Mouse (Mus musculus) lung, postnatal 14 days (tissue): ENCODE results near the gene Atf7ip.
A peak's percentile ranks its signal among the peaks of the same experiment; 100 is the strongest.
"Not testable (repeated sequence)": the region's sequence is repeated elsewhere in the genome, so short reads cannot be mapped to it uniquely, and the experiment has no call there.

Experiments
- DNase-seq: peaks from one replicate; pipeline ENCODE4 v3.0.0; 2021

The Atf7ip gene

DNA sequence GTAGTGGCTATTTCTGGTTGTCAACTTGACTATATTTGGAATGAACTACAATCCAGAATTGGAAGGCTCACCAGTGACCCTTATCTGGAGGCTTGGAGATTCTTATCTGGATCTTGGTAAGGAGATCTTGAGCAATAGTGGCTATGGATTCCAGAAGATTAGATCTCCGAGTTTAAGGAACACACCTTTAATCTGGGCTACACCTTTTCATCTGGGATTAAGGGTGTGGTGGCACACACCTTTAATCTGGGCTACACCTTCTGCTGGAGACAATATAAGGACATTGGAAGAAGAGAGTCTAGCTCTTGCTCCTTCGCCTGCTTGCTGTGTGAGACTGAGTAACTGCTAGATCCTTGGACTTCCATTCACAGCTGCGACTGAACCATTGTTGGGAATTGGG lies at the start of gene Atf7ip:
Atf7ip (plus strand) TSS at position 301 of the 400 bp plus-strand sequence.
- DNase-seq = not testable (repeated sequence)

- DNase-seq = no peak
Observed at GRCm38 (mm10) chr6:136456302-136456701, 49.7 kb upstream of the Atf7ip start.

- no peak for DNase-seq
Observed at GRCm38 (mm10) chr6:136459156-136459555, 46.8 kb upstream of the Atf7ip start.

- DNase-seq = peak; percentile 21
Observed at GRCm38 (mm10) chr6:136463491-136463890, 42.5 kb upstream of the Atf7ip start.

- DNase-seq = peak; percentile 54
Observed at GRCm38 (mm10) chr6:136464121-136464621, 41.8 kb upstream of the Atf7ip start.

GRCm38 (mm10) chr6:136465021-136465420 lies 40.9 kb upstream of the Atf7ip start:
- DNase-seq = peak; percentile 22

DNA sequence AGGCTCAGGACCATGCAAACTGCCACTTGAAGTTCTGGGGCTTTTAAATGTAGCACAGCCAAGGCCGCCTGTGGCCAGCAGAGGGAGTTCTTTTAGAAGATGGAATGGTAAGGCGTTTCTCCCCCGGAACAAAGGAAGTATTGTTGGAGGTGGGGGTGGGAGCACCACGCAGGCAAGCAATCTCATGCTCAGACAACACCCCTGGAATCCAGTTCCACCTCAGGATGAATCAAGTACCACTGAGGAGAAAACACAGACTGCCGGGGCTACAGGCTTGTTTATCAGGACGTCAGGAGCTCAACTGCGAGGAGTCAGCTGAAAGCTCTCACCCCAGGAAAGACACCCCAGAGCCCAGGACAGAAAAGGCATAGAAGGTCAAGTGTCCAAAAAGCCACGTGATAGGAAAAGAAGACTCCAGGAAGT lies 40.0 kb upstream of the Atf7ip start:
- peak; percentile 84 for DNase-seq

- peak; percentile 94 for DNase-seq
Observed at GRCm38 (mm10) chr6:136466956-136467750, 38.8 kb upstream of the Atf7ip start.

DNA sequence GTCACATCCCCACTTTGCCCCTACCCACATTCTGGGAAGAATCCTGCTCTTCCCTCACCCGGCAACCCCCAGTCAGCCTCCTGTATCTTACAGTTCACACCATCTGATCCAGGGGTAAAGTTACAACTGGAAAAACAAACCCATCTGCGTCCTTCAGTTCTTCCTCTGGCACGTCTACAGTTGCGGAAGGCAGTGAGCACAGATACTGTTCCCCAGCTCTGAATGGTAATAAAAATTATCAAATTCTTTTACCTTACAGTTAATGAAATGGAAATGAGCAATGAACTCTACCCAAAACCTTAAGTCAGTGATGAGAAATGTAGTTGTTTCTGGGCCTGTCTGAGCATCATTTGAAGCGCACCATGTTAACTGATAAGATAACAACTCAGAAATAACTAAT lies 38.1 kb upstream of the Atf7ip start:
- no peak for DNase-seq

- DNase-seq = peak; percentile 90
Observed at GRCm38 (mm10) chr6:136468401-136468912, 37.5 kb upstream of the Atf7ip start.

GRCm38 (mm10) chr6:136468974-136469792 lies 36.8 kb upstream of the Atf7ip start:
- DNase-seq = no peak

GRCm38 (mm10) chr6:136469807-136470206 lies 36.2 kb upstream of the Atf7ip start:
- DNase-seq = no peak

DNA sequence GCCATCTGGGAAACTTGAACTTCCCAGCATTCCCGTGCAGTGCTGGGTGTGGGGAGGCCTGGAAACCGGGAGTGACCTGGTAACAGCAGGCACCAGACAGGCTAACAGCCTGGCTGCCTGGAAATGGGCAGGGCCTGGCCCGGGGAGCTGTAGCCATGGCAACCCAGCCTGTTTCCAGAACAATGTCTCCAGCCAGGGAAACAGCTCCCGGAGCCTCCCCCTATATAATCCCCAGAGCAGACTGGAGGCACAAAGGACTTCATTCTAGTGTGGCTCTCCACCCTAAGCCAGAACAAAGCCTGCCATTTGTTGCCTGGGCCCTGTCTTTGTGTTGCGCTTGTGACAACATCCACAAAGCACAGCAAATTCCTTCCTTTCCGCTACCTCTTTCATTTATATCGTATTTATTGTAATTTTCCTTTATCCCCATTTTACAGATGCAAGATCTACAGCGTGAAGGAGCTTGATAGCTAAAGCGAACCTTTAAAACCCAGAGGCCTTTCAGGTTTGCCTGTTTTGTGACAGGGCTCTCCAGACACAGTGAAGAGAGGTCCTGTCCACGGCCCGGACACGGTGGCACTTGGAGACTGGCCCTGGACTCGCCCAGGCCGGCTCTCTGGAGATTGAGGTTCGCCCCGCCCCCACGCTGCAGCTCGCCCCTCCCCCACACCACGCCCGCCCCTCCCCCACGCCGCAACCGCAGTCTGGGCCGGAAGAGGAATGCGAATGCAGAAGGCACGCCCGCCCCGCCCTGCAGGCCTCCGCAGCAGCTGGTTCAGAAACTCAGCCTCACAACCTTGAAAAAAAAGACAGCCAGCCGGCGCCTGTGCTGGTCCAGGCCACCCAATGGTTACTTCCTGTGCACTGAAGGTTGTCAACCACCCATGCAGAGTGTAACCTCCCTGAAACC lies 35.4 kb upstream of the Atf7ip start:
- peak; percentile 85 for DNase-seq

DNA sequence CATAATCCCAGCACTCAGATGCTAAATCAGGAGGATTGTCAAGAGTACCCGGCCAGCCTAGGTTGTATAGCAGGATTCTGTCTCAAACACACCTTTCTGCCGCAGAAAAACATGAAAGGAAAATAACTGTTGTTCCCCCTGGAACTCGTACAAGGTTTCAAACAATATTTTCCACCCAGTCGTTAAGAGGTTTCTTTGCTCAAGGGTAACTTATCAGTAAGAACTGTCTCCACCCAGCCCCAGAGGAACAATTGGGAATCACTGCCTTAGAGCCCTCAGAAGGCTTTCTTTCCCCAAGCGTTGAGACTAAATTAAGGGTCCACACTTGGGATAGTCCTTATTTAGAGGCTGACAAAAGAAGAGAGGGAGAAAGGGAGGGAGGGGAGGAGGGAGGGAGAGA lies 34.4 kb upstream of the Atf7ip start:
- DNase-seq = no peak

- no peak for DNase-seq
Observed at GRCm38 (mm10) chr6:136472779-136473178, 33.2 kb upstream of the Atf7ip start.

- DNase-seq = no peak
Observed at GRCm38 (mm10) chr6:136473472-136474129, 32.4 kb upstream of the Atf7ip start.

DNA sequence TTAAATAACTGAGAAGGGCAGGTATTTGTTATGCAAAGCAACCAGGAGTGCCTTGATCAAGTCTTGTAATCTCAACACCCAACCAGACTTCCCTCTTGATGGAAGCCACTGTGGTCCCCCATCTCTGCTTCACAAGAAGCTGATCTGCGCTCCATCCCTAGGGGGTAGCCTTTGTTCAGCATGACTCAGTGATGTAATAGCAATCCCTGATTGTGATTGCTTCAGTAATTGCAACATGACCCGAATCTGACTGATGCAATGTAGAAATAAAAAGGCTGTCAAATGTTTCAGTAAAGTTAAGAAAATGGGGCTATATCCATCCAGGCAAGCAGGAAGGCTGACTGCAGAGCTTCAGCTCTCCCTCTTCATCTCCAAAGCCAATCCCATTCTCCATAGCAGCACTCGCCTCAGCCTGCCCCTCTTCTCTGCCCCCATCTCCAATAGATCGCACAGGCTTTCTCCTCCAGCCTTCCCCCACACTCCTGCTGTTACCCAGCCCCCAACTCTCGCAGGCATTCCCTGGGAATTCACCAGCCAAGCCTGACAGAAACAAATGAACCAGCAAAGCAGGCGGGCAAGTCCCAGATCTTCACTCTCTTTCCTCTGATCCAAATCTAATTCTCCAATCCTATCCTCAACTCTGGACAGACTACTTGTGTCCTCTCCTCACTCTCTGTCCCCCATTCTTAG lies 30.7 kb upstream of the Atf7ip start:
- DNase-seq = no peak

GRCm38 (mm10) chr6:136477878-136478277 lies 28.1 kb upstream of the Atf7ip start:
- DNase-seq = no peak

DNA sequence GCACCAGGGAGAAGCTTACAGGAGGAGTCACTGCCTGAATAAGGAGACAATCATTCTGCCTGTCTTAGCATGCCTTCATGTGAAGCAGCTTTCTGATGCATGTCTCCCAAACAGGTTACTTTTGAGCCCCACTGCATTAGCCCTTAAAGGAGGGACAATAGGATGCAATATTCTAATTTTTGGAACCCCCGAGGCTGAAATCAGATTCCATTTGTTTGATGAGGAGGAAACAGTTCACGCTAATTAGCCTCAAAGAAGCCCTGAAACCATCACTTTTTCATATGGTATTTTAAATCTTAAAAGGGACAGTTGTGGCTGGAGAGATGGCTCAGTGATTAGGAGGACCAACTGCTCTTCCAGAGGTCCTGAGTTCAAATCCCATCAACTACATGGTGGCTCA lies 22.4 kb upstream of the Atf7ip start:
- no peak for DNase-seq

- DNase-seq = no peak
Observed at GRCm38 (mm10) chr6:136484093-136484492, 21.9 kb upstream of the Atf7ip start.

DNA sequence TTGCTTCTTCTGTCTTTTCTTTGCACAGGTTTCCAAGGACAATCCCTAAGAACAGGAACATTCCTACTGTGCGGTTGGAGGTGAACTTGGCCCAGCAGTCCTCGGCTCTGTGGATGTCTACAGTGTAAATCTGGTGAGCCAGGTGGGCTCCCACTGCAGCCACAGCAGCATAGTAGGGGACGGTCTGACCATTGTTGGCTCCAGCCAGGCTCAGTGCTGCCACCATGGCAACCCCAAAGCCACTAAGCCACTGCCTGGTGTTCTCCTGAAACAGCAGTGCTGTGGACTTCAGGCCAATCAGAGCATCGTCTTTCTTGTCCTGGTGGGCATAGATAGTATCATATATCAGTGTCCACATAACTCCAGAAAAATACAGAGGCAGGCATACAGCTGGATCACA lies 19.8 kb upstream of the Atf7ip start:
- DNase-seq = no peak
